Mouse (Mus musculus) neural tube, postnatal 0 days (tissue): ENCODE results near the gene 4933428G20Rik. TPM values are rescaled to one million over a fixed set of nuclear protein-coding genes. Genes with fewer than 3 reads are reported as not detected.

ENCODE experiments used
- polyA plus RNA-seq: library from polyadenylated mRNA; unstranded; fragments of >200 nt; fragmentation: Nextera tagmentation; extraction: Ambion mirVana; gene quantifications from 2 replicates; pipeline ENCODE4 v1.2.1, GENCODE M21; 2015

4933428G20Rik gene
- polyA plus RNA-seq = 0.78 and 0.79 TPM in 2 replicates

GRCm38 (mm10) chr11:97499865-97500719 is at the start of gene 4933428G20Rik:
Gene 4933428G20Rik, minus strand, starts transcription at chr11:97500340.

Other genes starting within 250 kb of the 4933428G20Rik start
- 90.5 and 99.5 TPM in 2 replicates for gene Npepps, start 219.7 kb downstream of the 4933428G20Rik start, polyA plus RNA-seq
- 40.8 and 42.3 TPM in 2 replicates for gene Mrpl45, start 184.6 kb downstream of the 4933428G20Rik start, polyA plus RNA-seq
- 1.5 and 1.9 TPM in 2 replicates for gene Gpr179, start 148.3 kb downstream of the 4933428G20Rik start, polyA plus RNA-seq
- gene Socs7, start 137.8 kb downstream of the 4933428G20Rik start, polyA plus RNA-seq = 7.4 and 8.5 TPM in 2 replicates
- gene Arhgap23, start 84.8 kb downstream of the 4933428G20Rik start, polyA plus RNA-seq = 12.0 and 13.5 TPM in 2 replicates
- gene Srcin1, start 75.8 kb upstream of the 4933428G20Rik start, polyA plus RNA-seq = 16.2 and 17.6 TPM in 2 replicates
- gene Epop, start 129.4 kb upstream of the 4933428G20Rik start, polyA plus RNA-seq = 2.5 and 3.6 TPM in 2 replicates
- 1.8 and 2.6 TPM in 2 replicates for gene Mllt6, start 163.1 kb upstream of the 4933428G20Rik start, polyA plus RNA-seq
- 57.5 and 58.6 TPM in 2 replicates for gene Cisd3, start 185.5 kb upstream of the 4933428G20Rik start, polyA plus RNA-seq
- gene Pcgf2, start 200.2 kb upstream of the 4933428G20Rik start, polyA plus RNA-seq = 12.8 and 18.4 TPM in 2 replicates
- 528 and 544 TPM in 2 replicates for gene Psmb3, start 203.1 kb upstream of the 4933428G20Rik start, polyA plus RNA-seq
- 5.4 and 5.6 TPM in 2 replicates for gene Pip4k2b, start 244.4 kb upstream of the 4933428G20Rik start, polyA plus RNA-seq